Mouse (Mus musculus) gastrocnemius, postnatal 25 days (tissue): ENCODE results near the gene Gucy2g. TPM values are rescaled to one million over a fixed set of nuclear protein-coding genes. Genes with fewer than 3 reads are reported as not detected.
"Not testable (repeated sequence)": the region's sequence is repeated elsewhere in the genome, so short reads cannot be mapped to it uniquely, and the experiment has no call there.

Experiments
- DNase-seq: peaks from one replicate; pipeline ENCODE4 v3.0.0; 2022
- total RNA-seq, 2 experiments: library from RNA; stranded (reverse); gene quantifications; 1 replicate in 1 of 2; 2 replicates in 1 of 2; pipeline ENCODE4 v1.2.3; 2021

The Gucy2g gene
- total RNA-seq, 2 experiments from 2014 or later: 0.23 TPM; not detected in 1

GRCm38 (mm10) chr19:55207205-55207604 lies 33.8 kb downstream of the Gucy2g start:
- DNase-seq: no peak

- no peak for DNase-seq
These were observed 34.4 kb downstream of the Gucy2g start for GRCm38 (mm10) chr19:55206482-55207138.

DNA sequence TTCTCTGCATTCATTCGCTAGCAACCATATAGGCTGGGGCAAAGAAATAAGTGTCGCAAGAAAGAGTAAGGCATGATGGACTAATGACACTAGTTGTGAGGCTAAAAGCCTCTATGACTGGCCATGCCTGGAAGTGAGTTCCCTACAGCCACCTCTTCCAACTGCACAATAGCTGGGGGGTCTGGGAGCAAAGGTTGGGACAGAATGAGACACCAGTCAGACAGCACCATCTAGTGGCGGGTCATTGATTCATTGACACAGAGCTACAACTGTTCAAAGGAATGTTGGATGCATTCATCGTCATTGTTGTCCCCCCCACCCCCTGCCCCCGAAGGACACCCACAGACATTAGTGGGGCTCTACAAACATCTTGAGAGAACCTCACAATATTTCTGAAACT lies 42.7 kb downstream of the Gucy2g start:
- DNase-seq: no peak

- DNase-seq: no peak
These were observed 45.5 kb downstream of the Gucy2g start for GRCm38 (mm10) chr19:55195574-55195973.

DNA sequence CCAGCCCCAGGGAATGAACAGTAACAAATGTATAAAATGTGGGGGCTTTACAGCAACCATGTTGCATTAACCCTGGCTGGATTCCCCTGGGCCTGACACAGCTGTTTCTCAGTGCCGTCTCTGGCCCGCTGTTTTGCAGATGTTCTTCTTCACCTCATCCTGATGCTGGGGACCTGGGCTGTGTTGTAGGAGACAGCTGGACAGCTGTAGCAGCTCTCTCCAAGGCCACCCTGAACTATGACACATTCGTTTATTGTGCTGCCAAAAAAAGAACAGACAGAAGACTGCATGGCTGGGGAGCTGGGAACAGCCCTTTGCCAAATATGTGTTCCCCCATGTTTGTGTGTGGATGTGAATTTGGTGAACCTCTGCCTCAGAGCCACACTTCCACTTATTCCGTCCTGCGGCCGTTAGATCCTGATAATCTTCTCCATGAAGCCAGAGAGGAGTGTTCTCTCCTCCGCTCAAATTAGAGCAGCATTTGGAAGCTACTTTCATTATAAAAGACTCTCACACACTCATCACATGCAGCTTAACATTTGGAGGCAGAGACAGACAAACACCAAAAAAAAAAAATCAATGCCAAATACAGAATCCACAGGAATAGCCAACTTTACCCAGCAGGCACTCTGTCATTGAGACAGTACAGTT lies 46.4 kb downstream of the Gucy2g start:
- DNase-seq: peak; percentile 27

DNA sequence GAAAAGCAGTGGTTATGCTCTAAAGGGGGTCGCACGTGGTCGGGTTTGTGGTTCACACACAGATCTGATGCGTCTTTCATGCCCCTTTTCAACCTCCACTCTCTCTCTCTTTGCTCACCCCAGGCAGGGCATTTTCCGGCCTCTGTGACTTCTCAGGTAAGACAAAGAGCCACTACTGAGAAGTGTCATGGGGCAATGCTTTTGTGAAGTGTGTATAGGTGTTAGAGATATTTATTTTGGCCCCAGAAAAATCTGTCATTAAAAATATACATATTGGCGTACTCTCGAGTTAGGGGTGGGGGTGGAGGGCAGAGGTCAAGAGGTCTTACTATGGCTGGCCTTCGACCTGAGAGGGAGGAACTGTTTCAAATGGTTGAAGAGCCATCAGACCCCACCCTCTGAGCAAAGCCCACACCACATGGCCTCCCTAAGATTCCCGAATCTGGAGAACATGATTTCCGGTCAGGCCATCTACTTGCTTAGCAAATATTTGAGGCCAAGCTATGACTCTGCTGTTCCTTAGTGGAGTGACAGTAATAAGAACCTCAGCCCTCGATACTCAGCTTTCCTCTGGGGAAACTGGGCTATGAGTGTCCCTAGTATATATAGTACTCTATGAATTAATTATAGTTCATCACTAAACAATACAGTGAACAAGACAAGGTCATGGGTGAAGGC lies 47.2 kb downstream of the Gucy2g start:
- DNase-seq: no peak

DNA sequence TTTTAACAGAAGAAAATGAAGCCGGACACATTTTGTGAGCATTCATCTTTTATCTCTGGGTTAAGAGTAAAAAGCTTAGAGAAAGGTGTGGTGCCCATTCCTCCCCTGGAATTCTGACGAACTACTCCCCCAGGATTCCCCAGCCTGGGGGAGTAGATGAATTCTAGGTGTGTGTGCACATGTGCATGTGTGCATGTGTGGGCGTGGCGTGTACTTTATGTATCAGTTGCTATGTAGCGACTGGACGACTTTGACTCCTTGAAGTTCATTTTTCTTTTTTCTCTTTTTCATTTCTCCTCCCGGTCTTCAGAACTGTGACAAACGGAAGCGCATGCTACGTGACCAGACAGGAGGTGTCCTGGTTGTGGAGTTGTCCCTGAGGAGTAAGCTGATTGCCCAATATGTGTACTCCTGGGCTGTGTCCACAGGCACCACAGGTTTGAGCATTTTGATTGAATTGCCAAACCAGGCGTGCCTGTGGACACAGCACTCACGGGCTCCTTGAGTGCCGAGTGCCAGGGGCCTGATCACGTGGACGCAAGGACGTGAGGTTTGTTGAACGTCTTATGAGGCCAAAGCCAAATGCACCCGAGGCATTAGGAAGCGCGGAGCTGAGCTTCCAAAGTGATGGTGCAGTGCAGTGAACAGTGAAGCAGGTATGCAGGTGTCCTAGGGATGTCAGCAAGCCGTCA lies 48.6 kb downstream of the Gucy2g start:
- no peak for DNase-seq

DNA sequence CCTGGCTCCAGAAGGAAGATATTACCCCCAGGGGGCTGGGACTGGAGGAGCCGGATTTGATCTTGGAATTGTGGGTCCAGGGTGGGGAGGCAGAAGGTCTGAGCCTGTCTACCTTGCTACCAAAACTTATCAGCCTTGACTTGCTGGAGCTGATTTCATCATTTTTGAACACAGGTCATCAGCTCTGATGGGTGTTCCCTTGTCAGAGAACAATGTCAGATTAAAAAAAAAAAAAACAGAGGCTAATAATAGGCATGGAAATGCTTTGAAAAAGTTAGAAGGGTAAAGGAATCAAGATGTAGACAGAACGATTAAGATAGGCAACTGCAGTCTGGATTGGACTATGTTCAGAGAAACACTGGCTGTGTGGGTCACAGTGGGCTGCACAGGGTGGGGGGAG lies 49.4 kb downstream of the Gucy2g start:
- DNase-seq: no peak

GRCm38 (mm10) chr19:55190065-55190464 lies 51.0 kb downstream of the Gucy2g start:
- DNase-seq: peak; percentile 81

DNA sequence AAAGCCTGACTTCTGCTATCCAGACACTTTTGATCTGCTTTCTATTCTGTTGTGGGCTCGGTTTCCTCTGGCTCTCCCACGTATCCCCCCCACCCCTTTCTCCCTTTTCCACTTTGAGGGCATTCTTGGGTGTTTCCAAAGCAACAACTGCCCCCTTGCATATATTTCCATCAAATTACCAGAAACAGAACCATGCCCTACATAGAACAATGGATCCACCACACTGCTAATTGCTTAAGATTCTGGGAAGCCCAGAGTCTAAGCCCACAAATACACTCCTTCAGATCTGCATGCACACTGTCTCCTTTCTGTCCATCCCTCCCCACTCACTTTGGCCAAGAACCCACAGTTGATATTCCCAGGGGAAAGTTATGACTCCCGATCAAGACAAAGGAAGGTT lies 55.4 kb downstream of the Gucy2g start:
- DNase-seq: no peak

- no peak for DNase-seq
These were observed 56.0 kb downstream of the Gucy2g start for GRCm38 (mm10) chr19:55185074-55185473.

DNA sequence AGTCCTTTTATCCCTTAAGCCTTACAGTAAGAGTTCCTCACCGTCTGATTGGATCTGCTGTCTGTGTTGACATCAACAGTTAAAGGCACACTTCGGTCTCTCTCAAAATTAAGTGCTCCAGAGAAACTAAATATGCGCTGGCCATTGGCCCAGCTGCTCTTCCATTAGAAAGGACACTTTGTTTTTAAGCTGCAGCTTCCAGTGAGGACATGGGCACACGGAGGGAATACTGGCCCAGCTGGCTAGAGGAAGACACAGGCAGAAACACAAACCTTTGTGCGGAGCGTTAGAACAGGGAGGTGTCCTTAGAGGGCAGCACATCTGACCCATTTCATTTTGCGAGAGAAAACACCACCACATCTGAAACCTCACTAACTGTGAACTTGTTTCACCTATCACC lies 56.6 kb downstream of the Gucy2g start:
- peak; percentile 31 for DNase-seq

- DNase-seq: no peak
These were observed 60.6 kb downstream of the Gucy2g start, which contains the start of gene Tectb for GRCm38 (mm10) chr19:55180433-55180832. Gene Tectb (plus strand): TSS chr19:55180733.

DNA sequence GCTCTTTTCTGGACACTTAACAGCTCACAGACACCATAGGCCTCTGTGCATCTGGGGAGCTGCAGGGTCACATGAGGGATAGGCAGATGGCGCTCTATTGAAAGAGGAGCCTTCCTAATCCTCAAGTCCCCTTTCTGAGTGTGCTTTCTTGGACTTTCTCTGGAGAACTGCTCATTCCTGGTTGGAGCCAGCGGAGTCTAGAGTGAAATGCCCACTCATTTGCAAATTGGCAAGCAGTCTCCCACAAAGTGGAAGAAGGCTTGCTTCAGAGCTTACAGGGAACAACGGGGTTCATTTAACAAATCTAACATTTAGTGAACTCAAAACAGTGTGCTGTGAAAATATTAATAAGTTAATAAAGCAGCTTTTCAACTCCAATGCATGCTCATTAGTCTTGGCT lies 63.9 kb downstream of the Gucy2g start:
- no peak for DNase-seq

GRCm38 (mm10) chr19:55171585-55171984 lies 69.5 kb downstream of the Gucy2g start:
- no peak for DNase-seq

DNA sequence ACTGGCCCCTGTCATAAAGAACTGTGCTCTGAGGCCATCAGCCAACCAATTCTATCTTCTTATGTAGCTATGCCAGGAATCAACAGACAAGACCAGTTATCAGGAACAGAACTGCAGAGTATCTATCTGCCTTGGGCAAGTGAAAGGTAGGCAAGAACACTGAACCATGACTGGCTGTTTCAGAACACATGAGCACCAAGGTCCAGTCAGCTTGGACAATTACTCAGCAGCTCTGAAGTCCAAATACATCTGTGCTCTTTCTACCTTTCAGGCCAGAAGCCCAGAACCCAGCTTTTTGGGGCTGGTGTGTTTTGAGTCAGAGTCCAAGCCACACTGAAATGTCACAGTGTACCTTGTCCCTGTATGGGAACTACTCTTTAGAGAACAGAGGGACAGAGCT lies 70.6 kb downstream of the Gucy2g start:
- DNase-seq: no peak

GRCm38 (mm10) chr19:55169236-55169729 lies 71.8 kb downstream of the Gucy2g start:
- DNase-seq: not testable (repeated sequence)

- DNase-seq: no peak
These were observed 72.7 kb downstream of the Gucy2g start for GRCm38 (mm10) chr19:55168360-55168759.

GRCm38 (mm10) chr19:55167741-55168140 lies 73.3 kb downstream of the Gucy2g start:
- no peak for DNase-seq

GRCm38 (mm10) chr19:55166741-55167140 lies 74.3 kb downstream of the Gucy2g start:
- DNase-seq: no peak

DNA sequence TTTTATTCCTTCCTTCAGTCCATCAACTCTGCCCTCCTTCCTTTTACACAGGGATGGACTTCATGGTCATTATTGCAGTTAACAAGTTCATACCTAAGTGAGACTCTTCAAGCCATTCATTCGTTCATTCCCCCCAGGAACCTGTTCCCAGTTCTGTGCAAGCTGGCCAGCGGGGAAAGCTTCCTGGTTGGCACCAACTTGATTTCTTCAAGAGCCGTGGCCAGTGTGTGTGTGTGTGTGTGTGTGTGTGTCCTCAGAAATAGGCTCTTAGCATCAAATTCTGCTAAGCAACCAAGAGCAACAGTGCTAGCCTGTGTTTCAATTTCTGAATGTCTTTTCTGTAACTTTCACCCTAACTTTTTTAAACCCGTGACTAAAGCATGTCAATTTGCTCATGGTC lies 75.1 kb downstream of the Gucy2g start:
- no peak for DNase-seq

DNA sequence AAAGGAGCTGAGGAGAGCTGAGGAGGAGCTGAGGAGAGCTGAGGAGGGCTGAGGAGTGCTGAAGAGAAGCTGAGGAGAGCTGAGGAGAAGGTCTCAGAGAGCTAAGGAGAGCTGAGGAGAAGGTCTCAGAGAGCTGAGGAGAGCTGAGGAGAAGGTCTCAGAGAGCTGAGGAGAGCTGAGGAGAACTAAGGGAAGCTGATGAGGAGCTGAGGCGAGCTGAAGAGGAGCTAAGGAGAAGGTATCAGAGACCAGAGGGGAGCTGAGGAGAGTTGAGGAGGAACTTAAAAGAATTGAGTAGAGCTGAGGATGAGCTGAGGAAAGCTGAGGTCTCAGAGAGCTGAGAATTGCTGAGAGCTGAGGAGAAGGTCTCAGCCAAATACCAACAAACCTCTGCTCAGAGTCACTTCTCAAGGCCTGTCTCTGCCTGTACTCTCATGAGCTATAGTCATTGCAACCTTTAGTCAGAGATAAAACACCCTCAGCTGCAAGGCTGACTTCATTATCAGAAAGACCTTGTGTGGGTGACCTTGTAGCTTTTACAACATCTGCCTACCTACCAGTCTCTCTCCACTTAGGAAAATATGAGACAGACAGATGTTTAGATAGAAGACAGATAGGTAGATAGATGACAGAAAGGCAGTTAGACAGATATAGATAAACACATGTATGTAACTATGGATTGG lies 75.7 kb downstream of the Gucy2g start:
- no peak for DNase-seq
